Mouse (Mus musculus) forebrain, embryonic 16.5 days (tissue): ENCODE results near the gene Esyt1. TPM values are rescaled to one million over a fixed set of nuclear protein-coding genes. Genes with fewer than 3 reads are reported as not detected.
A peak's percentile ranks its signal among the peaks of the same experiment; 100 is the strongest.

Source experiments
- ATAC-seq: fragments of 200-750 bp; cut with Nextera tagmentation; 2 replicates; pipeline ENCODE4 v1.8.0; 2017; ENCODE audit warnings: mild to moderate bottlenecking, moderate library complexity
- H3K27ac ChIP-seq: fragments of 300-500 bp; sonication (generic); 2 replicates; pipeline ENCODE4 v1.5.1; 2014; ENCODE audit warnings: low read length, control low read depth
- H3K27me3 ChIP-seq: fragments of 300-500 bp; sonication (generic); replicated peaks from 2 replicates; pipeline ENCODE4 v1.6.1; 2014; ENCODE audit warnings: low read length; ENCODE audit not compliant: control insufficient read depth, insufficient read depth
- H3K36me3 ChIP-seq: fragments of 300-500 bp; sonication (generic); 2 replicates; pipeline ENCODE4 v1.6.1; 2014; ENCODE audit not compliant: control insufficient read depth, insufficient read depth
- H3K4me1 ChIP-seq: fragments of 300-500 bp; sonication (generic); replicated peaks from 2 replicates; pipeline ENCODE4 v1.6.1; 2014; ENCODE audit warnings: low read length; ENCODE audit not compliant: control insufficient read depth, insufficient read depth
- H3K4me2 ChIP-seq: fragments of 300-500 bp; sonication (generic); 2 replicates; pipeline ENCODE4 v1.6.1; 2014; ENCODE audit warnings: mild to moderate bottlenecking, low read length, control low read depth
- H3K4me3 ChIP-seq: fragments of 300-500 bp; sonication (generic); replicated peaks from 2 replicates; pipeline ENCODE4 v1.5.1; 2014; ENCODE audit warnings: mild to moderate bottlenecking, low read length, control low read depth
- H3K9ac ChIP-seq: fragments of 300-500 bp; sonication (generic); replicated peaks from 2 replicates; pipeline ENCODE4 v1.6.1; 2014; ENCODE audit warnings: low read depth, low read length, control low read depth
- H3K9me3 ChIP-seq: fragments of 300-500 bp; sonication (generic); 2 replicates; pipeline ENCODE4 v1.6.1; 2016; ENCODE audit warnings: low read length; ENCODE audit not compliant: control insufficient read depth
- WGBS: fragments of 180-500 bp; shearing (Covaris S2); extraction: QIAGEN DNeasy Blood & Tissue Kit; methylation state at CpG from one replicate; pipeline ENCODE4 v1.1.7; 2014; 5-methylcytosine and 5-hydroxymethylcytosine counted together
- polyA plus RNA-seq: library from polyadenylated mRNA; unstranded; fragments of >200 nt; fragmentation: Nextera tagmentation; extraction: Ambion mirVana; gene quantifications from 2 replicates; pipeline ENCODE4 v1.2.1, GENCODE M21; 2015

Esyt1 gene
- polyA plus RNA-seq, 1 experiment from 2014 or later: 9.0 TPM

DNA sequence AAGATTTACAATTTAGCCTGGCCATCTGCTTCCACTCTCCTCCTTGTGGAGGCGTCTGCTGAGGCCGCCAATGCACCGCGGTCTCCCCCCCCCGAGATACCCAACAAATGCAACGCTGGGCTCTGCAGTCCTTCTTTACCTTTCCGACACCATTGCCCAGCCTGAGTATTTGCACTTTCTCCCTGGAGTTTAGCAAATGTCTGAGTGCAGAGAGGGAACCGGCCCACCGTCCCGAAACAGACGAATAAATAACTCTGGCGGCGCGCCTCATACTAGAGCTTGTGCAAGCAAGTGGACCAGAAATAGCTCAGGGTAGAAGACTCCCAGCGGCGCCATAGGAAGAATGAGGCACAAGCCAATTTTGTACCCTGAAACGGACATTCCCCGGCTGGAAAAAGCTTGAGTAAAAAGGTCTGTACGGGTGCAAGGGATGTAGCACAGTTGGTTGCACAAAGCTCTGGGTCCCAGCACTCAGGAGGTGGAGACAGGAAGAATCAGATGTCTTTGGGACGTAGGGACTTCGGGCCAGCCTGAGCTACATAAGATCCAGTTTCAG is 26.5 kb downstream of the Esyt1 start:
- Histone ChIP-seq H3K27me3 (no peaks in the 10 kb centered on the region), H3K4me3 (peak overlapping the region; percentile 77), H3K4me2 (peak overlapping the region; percentile 92), H3K36me3 (no peaks in the 10 kb centered on the region), H3K9me3 (no peaks in the 10 kb centered on the region), H3K4me1 (peaks cover 24% of the 10 kb centered on the region), H3K9ac (peak overlapping the region; percentile 66), H3K27ac (peak overlapping the region; percentile 67)
- peak; percentile 29 for ATAC-seq
- WGBS: 2% methylated on average over 21 of the region's 21 CpGs

- Histone ChIP-seq H3K4me1 (peaks cover 24% of the 10 kb centered on the region), H3K4me2 (peak within 1 kb of the TSS; percentile 92), H3K9me3 (no peaks in the 10 kb centered on the region), H3K27me3 (no peaks in the 10 kb centered on the region), H3K9ac (peak within 1 kb of the TSS; percentile 66), H3K36me3 (no peaks in the 10 kb centered on the region), H3K4me3 (peak within 1 kb of the TSS; percentile 77), H3K27ac (peak within 1 kb of the TSS; percentile 67)
- ATAC-seq: peak; percentile 70
- WGBS: 0% methylated on average over 25 of the region's 27 CpGs
Observed at GRCm38 (mm10) chr10:128498590-128498989, 27.1 kb downstream of the Esyt1 start, which contains the start of gene Myl6b. Myl6b (minus strand) TSS chr10:128498685.

DNA sequence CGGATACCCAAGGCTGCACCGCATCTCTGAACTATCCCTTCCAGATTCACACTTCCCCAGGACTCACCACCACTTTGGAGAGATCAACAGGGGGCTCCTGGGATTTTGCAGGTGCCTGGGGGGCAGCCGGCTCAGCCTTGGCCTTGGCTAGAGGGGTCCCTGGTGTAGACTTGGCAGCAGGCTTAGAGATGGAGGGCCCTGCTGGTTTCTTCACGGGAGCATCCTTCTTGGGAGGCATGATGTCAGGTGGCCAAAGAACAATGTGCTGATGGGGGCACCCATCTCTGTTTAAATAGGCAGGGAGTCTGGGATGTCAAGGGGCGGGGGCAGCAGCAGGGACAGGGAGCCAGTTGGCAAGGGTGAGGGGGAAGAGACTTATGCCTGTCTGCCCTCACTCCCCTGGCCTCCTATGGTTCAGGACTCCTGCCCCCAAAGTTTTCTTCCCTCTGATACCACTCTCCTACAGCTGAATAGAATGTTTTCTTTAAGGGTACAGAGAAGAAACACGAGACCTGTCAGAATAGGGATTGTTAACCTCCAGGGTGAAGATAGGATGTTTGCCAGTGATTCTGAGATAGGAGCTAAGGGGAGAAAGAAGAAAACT is 28.4 kb downstream of the Esyt1 start:
- no peak overlapping the region for H3K27ac ChIP-seq
- H3K27me3 ChIP-seq: no peaks in the 10 kb centered on the region
- H3K4me1 ChIP-seq: peaks cover 32% of the 10 kb centered on the region
- ATAC-seq: no peak
- no peaks in the 10 kb centered on the region for H3K9me3 ChIP-seq
- no peak overlapping the region for H3K4me2 ChIP-seq
- no peaks in the 10 kb centered on the region for H3K36me3 ChIP-seq
- no peak overlapping the region for H3K4me3 ChIP-seq
- 41% methylated on average over 6 of the region's 6 CpGs for WGBS
- no peak overlapping the region for H3K9ac ChIP-seq

DNA sequence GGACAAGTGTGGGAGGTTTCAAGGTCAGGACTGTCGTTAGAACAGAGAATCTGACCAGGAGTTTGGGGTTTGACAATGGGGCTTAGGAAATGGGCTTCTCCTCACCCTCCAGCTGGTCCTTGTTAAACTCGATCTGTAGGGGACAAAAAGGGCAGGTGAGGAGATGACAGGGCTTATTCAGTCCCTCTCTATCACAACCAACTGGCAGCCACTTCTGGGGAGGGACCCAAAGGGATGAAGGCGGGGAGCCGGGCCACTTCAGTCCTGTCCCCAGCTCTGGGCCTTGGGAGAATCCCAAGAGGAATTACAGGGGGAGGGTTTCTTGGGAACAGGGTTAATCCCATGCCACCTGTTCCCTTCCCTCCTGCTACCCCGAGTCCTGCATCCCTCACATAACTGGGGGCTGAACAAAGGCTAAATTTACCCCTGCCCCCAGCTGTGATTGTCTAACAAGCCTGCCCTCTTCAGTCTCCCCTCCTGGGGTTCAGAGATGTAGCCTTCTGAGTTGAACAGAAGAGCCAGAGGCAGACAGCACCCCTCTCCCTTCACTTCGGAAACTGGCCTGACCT is 29.1 kb downstream of the Esyt1 start:
- Histone ChIP-seq H3K36me3 (no peaks in the 10 kb centered on the region), H3K9me3 (no peaks in the 10 kb centered on the region), H3K4me1 (peaks cover 38% of the 10 kb centered on the region), H3K9ac (no peak overlapping the region), H3K4me2 (no peak overlapping the region), H3K27me3 (no peaks in the 10 kb centered on the region), H3K4me3 (no peak overlapping the region), H3K27ac (no peak overlapping the region)
- ATAC-seq: no peak
- 23% methylated on average over 6 of the region's 6 CpGs for WGBS

- no peaks in the 10 kb centered on the region for H3K27me3 ChIP-seq
- no peak overlapping the region for H3K9ac ChIP-seq
- H3K4me2 ChIP-seq: no peak overlapping the region
- WGBS: 76% methylated on average over 4 of the region's 4 CpGs
- H3K9me3 ChIP-seq: no peaks in the 10 kb centered on the region
- no peaks in the 10 kb centered on the region for H3K36me3 ChIP-seq
- no peak for ATAC-seq
- H3K4me3 ChIP-seq: no peak overlapping the region
- no peak overlapping the region for H3K27ac ChIP-seq
- H3K4me1 ChIP-seq: peaks cover 45% of the 10 kb centered on the region
Observed at GRCm38 (mm10) chr10:128495903-128496302, 29.8 kb downstream of the Esyt1 start.

DNA sequence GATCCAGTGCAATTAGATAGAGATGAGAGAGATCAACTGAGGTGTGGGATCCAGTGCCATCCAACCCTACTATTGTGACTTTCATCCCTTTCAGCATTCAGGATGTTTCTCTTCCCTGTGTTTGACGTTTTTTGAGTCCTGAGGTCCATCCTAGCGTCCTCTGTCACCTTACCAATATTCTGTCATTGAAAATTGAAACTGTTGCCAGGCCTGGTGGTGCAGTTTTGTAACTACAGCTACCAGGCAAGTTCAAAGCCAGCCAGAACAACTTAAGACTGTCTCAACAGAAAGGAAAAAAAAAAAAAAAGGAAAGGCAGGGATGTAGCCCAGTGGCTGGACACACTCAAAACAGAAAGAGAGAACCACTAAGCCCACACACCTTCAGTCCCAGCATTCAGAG is 30.4 kb downstream of the Esyt1 start:
- no peak overlapping the region for H3K27ac ChIP-seq
- H3K9ac ChIP-seq: no peak overlapping the region
- no peak for ATAC-seq
- no peak overlapping the region; the same call in 1 of the 2 replicates for H3K4me2 ChIP-seq
- no peak overlapping the region for H3K4me3 ChIP-seq
- 81% methylated on average over 2 of the region's 2 CpGs for WGBS
- H3K4me1 ChIP-seq: peaks cover 45% of the 10 kb centered on the region
- no peaks in the 10 kb centered on the region for H3K9me3 ChIP-seq
- H3K36me3 ChIP-seq: peaks cover 1% of the 10 kb centered on the region
- H3K27me3 ChIP-seq: no peaks in the 10 kb centered on the region

- Histone ChIP-seq H3K4me3 (peak overlapping the region; percentile 84), H3K27ac (peak overlapping the region; percentile 84), H3K9ac (peak overlapping the region; percentile 78), H3K27me3 (no peaks in the 10 kb centered on the region), H3K4me2 (peak overlapping the region; percentile 91), H3K36me3 (peaks cover 5% of the 10 kb centered on the region), H3K9me3 (no peaks in the 10 kb centered on the region), H3K4me1 (peaks cover 45% of the 10 kb centered on the region)
- 59% methylated on average over 11 of the region's 11 CpGs for WGBS
- no peak for ATAC-seq
Observed at GRCm38 (mm10) chr10:128494667-128495245, 30.9 kb downstream of the Esyt1 start.

DNA sequence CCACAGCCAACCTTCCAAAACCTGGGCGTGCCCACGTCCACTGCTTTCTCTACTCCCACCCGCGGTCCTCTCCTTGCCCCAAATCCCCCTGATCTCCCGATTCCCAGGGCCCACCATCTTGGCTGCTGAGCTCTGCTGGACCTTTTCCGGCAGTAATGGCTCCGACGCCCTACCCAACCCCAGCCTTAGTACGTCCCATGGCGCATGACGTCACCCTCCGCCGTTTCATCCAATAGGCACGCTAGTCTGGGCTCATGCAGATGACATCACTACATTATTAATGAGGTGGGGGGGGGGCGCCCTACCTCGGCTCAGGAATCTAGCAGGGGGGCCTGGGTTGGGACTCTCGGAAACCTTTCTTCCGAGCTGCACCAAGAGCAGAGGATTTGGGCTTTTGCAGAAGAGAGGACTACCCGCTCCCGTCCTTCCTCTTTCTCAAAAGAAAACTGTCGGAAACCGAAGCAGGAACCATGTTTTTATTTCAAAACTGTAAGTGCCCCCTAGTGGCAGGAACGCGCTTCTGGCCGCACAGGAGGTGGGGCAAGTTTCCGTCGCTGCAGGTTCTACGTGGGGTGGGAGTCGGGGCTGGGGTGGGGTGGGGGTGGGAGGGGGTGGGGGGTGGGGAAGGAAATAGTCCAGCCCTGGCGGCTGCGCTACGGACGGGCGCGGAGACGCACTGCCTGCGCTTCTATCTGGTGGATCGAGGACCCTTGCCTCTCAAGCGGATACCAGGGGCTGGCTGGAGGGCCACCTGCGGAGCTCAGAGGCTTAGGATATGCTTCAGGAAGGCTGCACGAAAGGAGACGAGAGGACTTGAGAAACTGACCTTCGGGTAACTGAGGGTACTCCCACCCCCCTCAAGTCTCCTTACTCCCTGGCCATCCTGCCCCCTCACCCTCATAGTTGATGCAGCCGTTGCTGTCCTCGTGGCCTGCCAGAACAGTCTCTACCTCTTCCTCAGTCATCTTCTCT is 31.7 kb downstream of the Esyt1 start, which contains the start of gene Myl6:
TSS of gene Myl6 (minus strand) at position 451 of the 972 bp plus-strand sequence.
- Histone ChIP-seq H3K27me3 (no peaks in the 10 kb centered on the region), H3K9ac (peak within 1 kb of the TSS; percentile 78), H3K36me3 (peaks cover 11% of the 10 kb centered on the region), H3K4me3 (peak within 1 kb of the TSS; percentile 84), H3K9me3 (no peaks in the 10 kb centered on the region), H3K4me1 (peaks cover 40% of the 10 kb centered on the region), H3K27ac (peak within 1 kb of the TSS; percentile 96), H3K4me2 (peak within 1 kb of the TSS; percentile 91)
- peak; percentile 93 for ATAC-seq
- under 1% methylated on average over 45 of the region's 45 CpGs for WGBS
